Mouse (Mus musculus): ENCODE results near the gene Plekhm1.

Plekhm1 gene

GRCm38 (mm10) chr11:103360661-103361081, 51.8 kb downstream of the Plekhm1 start:
- no peak for DNase-seq (ENCODE audit: low spot score)

GRCm38 (mm10) chr11:103359841-103360641, 52.4 kb downstream of the Plekhm1 start:
- DNase-seq (ENCODE audit: low spot score): peak; percentile 76

GRCm38 (mm10) chr11:103359122-103359521, 53.4 kb downstream of the Plekhm1 start:
- DNase-seq (ENCODE audit: low spot score): peak; percentile 73

GRCm38 (mm10) chr11:103358316-103358715, 54.2 kb downstream of the Plekhm1 start:
- no peak for DNase-seq (ENCODE audit: low spot score)

GRCm38 (mm10) chr11:103357710-103358109, 54.8 kb downstream of the Plekhm1 start:
- no peak for DNase-seq (ENCODE audit: low spot score)

- DNase-seq (ENCODE audit: low spot score): peak; percentile 88
These were observed 55.4 kb downstream of the Plekhm1 start for GRCm38 (mm10) chr11:103356938-103357670.

- DNase-seq (ENCODE audit: low spot score): peak; percentile 83
These were observed 56.4 kb downstream of the Plekhm1 start for GRCm38 (mm10) chr11:103356032-103356571.

GRCm38 (mm10) chr11:103355251-103355650, 57.2 kb downstream of the Plekhm1 start:
- no peak for DNase-seq (ENCODE audit: low spot score)

- no peak for DNase-seq (ENCODE audit: low spot score)
These were observed 58.5 kb downstream of the Plekhm1 start for GRCm38 (mm10) chr11:103354033-103354432.

GRCm38 (mm10) chr11:103352239-103352814, 60.2 kb downstream of the Plekhm1 start:
- DNase-seq (ENCODE audit: low spot score): no peak

- DNase-seq (ENCODE audit: low spot score): no peak
These were observed 61.7 kb downstream of the Plekhm1 start for GRCm38 (mm10) chr11:103350711-103351315.

GRCm38 (mm10) chr11:103349699-103350098, 62.8 kb downstream of the Plekhm1 start:
- DNase-seq (ENCODE audit: low spot score): no peak

- DNase-seq (ENCODE audit: low spot score): no peak
These were observed 65.8 kb downstream of the Plekhm1 start for GRCm38 (mm10) chr11:103346657-103347056.

GRCm38 (mm10) chr11:103346236-103346635, 66.3 kb downstream of the Plekhm1 start:
- DNase-seq (ENCODE audit: low spot score): no peak

GRCm38 (mm10) chr11:103345408-103346091, 66.9 kb downstream of the Plekhm1 start:
- no peak for DNase-seq (ENCODE audit: low spot score)

GRCm38 (mm10) chr11:103344494-103345332, 67.8 kb downstream of the Plekhm1 start:
- no peak for DNase-seq (ENCODE audit: low spot score)

- no peak for DNase-seq (ENCODE audit: low spot score)
These were observed 68.6 kb downstream of the Plekhm1 start for GRCm38 (mm10) chr11:103343881-103344280.

- DNase-seq (ENCODE audit: low spot score): no peak
These were observed 69.4 kb downstream of the Plekhm1 start for GRCm38 (mm10) chr11:103343063-103343462.

GRCm38 (mm10) chr11:103340677-103341076, 71.8 kb downstream of the Plekhm1 start:
- DNase-seq (ENCODE audit: low spot score): peak; percentile 81

GRCm38 (mm10) chr11:103340130-103340529, 72.4 kb downstream of the Plekhm1 start:
- DNase-seq (ENCODE audit: low spot score): no peak

Measured in yolk sac, embryonic 10.5 days (tissue).